Mouse (Mus musculus) hindbrain, embryonic 11.5 days (tissue): Measurements from ENCODE around the gene Shh. TPM values are rescaled to one million over a fixed set of nuclear protein-coding genes. Genes with fewer than 3 reads are reported as not detected.
A peak's percentile ranks its signal among the peaks of the same experiment; 100 is the strongest.

Source experiments
- ATAC-seq: fragments of 200-750 bp; cut with Nextera tagmentation; 2 replicates; pipeline ENCODE4 v1.8.0; 2017; ENCODE audit warnings: mild to moderate bottlenecking, moderate TSS enrichment, moderate library complexity; ENCODE audit not compliant: low FRiP score
- DNase-seq: peaks from one replicate; pipeline ENCODE4 v3.0.0-alpha.2; 2015; ENCODE audit warnings: low spot score
- H3K27ac ChIP-seq: fragments of 300-500 bp; sonication (generic); 2 replicates; pipeline ENCODE4 v1.5.1; 2014; ENCODE audit warnings: mild to moderate bottlenecking, low read depth, low read length
- H3K27me3 ChIP-seq: fragments of 300-500 bp; sonication (generic); 2 replicates; pipeline ENCODE4 v1.6.1; 2014; ENCODE audit warnings: mild to moderate bottlenecking, low read length, moderate library complexity, mixed read lengths; ENCODE audit not compliant: control insufficient read depth, insufficient read depth
- H3K36me3 ChIP-seq: fragments of 300-500 bp; sonication (generic); 2 replicates; pipeline ENCODE4 v1.6.1; 2014; ENCODE audit warnings: mild to moderate bottlenecking, low read length, moderate library complexity, mixed read lengths; ENCODE audit not compliant: control insufficient read depth, insufficient read depth
- H3K4me1 ChIP-seq: fragments of 300-500 bp; sonication (generic); replicated peaks from 2 replicates; pipeline ENCODE4 v1.6.1; 2014; ENCODE audit warnings: low read length, mixed read lengths; ENCODE audit not compliant: control insufficient read depth, insufficient read depth
- H3K4me2 ChIP-seq: fragments of 300-500 bp; sonication (generic); replicated peaks from 2 replicates; pipeline ENCODE4 v1.6.1; 2014; ENCODE audit warnings: mild to moderate bottlenecking, low read depth, low read length
- H3K4me3 ChIP-seq: fragments of 300-500 bp; sonication (generic); 2 replicates; pipeline ENCODE4 v1.5.1; 2014; ENCODE audit warnings: low read depth, low read length
- H3K9ac ChIP-seq: fragments of 300-500 bp; sonication (generic); 2 replicates; pipeline ENCODE4 v1.6.1; 2014; ENCODE audit warnings: low read depth, low read length
- H3K9me3 ChIP-seq: fragments of 300-500 bp; sonication (generic); 2 replicates; pipeline ENCODE4 v1.6.1; 2016; ENCODE audit warnings: low read length; ENCODE audit not compliant: control insufficient read depth
- WGBS: fragments of 180-500 bp; shearing (Covaris S2); extraction: QIAGEN DNeasy Blood & Tissue Kit; methylation state at CpG from one replicate; pipeline ENCODE4 v1.1.7; 2014; 5-methylcytosine and 5-hydroxymethylcytosine counted together
- polyA plus RNA-seq: library from polyadenylated mRNA; unstranded; fragments of >200 nt; fragmentation: Nextera tagmentation; extraction: Ambion mirVana; gene quantifications from 2 replicates; pipeline ENCODE4 v1.2.1, GENCODE M21; 2014

Shh gene
- polyA plus RNA-seq, 1 experiment from 2014 or later, result 2.7 TPM

GRCm38 (mm10) chr5:28461376-28461775 is 5.7 kb downstream of the Shh start:
- WGBS, result 5% methylated on average over 11 of the region's 11 CpGs
- H3K27ac ChIP-seq, result no peak overlapping the region
- DNase-seq, result no peak
- H3K9me3 ChIP-seq, result no peaks in the 10 kb centered on the region
- H3K4me1 ChIP-seq, result peaks cover 28% of the 10 kb centered on the region
- peaks cover 96% of the 10 kb centered on the region for H3K27me3 ChIP-seq
- H3K4me2 ChIP-seq, result 0 out of 2 replicates have a peak overlapping the region, but pooled peaks have one; percentile 5
- H3K36me3 ChIP-seq, result no peaks in the 10 kb centered on the region
- no peak for ATAC-seq
- H3K4me3 ChIP-seq, result no peak overlapping the region
- no peak overlapping the region for H3K9ac ChIP-seq

GRCm38 (mm10) chr5:28460556-28461350 is 6.3 kb downstream of the Shh start:
- Histone ChIP-seq H3K9me3 (no peaks in the 10 kb centered on the region), H3K4me3 (no peak overlapping the region), H3K36me3 (no peaks in the 10 kb centered on the region), H3K9ac (no peak overlapping the region), H3K4me2 (peak overlapping the region; percentile 29), H3K27me3 (peaks cover 96% of the 10 kb centered on the region), H3K27ac (peak overlapping the region; percentile 62; the same call in 1 of the 2 replicates), H3K4me1 (peaks cover 28% of the 10 kb centered on the region)
- DNase-seq (peak; percentile 46), ATAC-seq (no peak)
- WGBS, result 0% methylated on average over 17 of the region's 17 CpGs

GRCm38 (mm10) chr5:28459456-28460225 is 7.4 kb downstream of the Shh start:
- peak; percentile 58 for ATAC-seq
- peak; percentile 79 for DNase-seq
- no peaks in the 10 kb centered on the region for H3K9me3 ChIP-seq
- H3K27me3 ChIP-seq, result peaks cover 89% of the 10 kb centered on the region
- H3K4me1 ChIP-seq, result peaks cover 28% of the 10 kb centered on the region
- H3K27ac ChIP-seq, result peak overlapping the region; percentile 62
- peak overlapping the region; percentile 15; the same call in 1 of the 2 replicates for H3K9ac ChIP-seq
- 0 out of 2 replicates have a peak overlapping the region, but pooled peaks have one; percentile 32 for H3K4me3 ChIP-seq
- under 1% methylated on average over 41 of the region's 41 CpGs for WGBS
- H3K4me2 ChIP-seq, result peak overlapping the region; percentile 29
- H3K36me3 ChIP-seq, result no peaks in the 10 kb centered on the region

GRCm38 (mm10) chr5:28458821-28459240 is 8.2 kb downstream of the Shh start:
- H3K4me1 ChIP-seq, result peaks cover 25% of the 10 kb centered on the region
- ATAC-seq (peak; percentile 28; the same call in 1 of the 2 replicates), DNase-seq (peak; percentile 58)
- under 1% methylated on average over 25 of the region's 27 CpGs for WGBS
- H3K4me2 ChIP-seq, result peak overlapping the region; percentile 60
- no peaks in the 10 kb centered on the region for H3K36me3 ChIP-seq
- H3K9me3 ChIP-seq, result no peaks in the 10 kb centered on the region
- H3K27ac ChIP-seq, result no peak overlapping the region
- H3K27me3 ChIP-seq, result peaks cover 84% of the 10 kb centered on the region
- peak overlapping the region; percentile 32; the same call in 1 of the 2 replicates for H3K4me3 ChIP-seq
- H3K9ac ChIP-seq, result no peak overlapping the region

- H3K27me3 ChIP-seq, result peaks cover 76% of the 10 kb centered on the region
- WGBS, result under 1% methylated on average over 86 of the region's 95 CpGs
- H3K27ac ChIP-seq, result no peak overlapping the region
- H3K4me3 ChIP-seq, result peak overlapping the region; percentile 32
- ATAC-seq (no peak; the same call in 1 of the 2 replicates), DNase-seq (peak; percentile 64)
- H3K9me3 ChIP-seq, result no peaks in the 10 kb centered on the region
- H3K4me2 ChIP-seq, result peak overlapping the region; percentile 60
- 0 out of 2 replicates have a peak overlapping the region, but pooled peaks have one; percentile 19 for H3K9ac ChIP-seq
- H3K4me1 ChIP-seq, result peaks cover 24% of the 10 kb centered on the region
- no peaks in the 10 kb centered on the region for H3K36me3 ChIP-seq
Observed at GRCm38 (mm10) chr5:28457921-28458641, 9.0 kb downstream of the Shh start.

GRCm38 (mm10) chr5:28456366-28456765 is 10.7 kb downstream of the Shh start:
- no peak overlapping the region for H3K27ac ChIP-seq
- DNase-seq (no peak), ATAC-seq (no peak)

GRCm38 (mm10) chr5:28455721-28456120 is 11.3 kb downstream of the Shh start:
- peaks cover 20% of the 10 kb centered on the region for H3K4me1 ChIP-seq
- H3K9ac ChIP-seq, result no peak overlapping the region
- ATAC-seq, result no peak
- H3K9me3 ChIP-seq, result no peaks in the 10 kb centered on the region
- H3K4me3 ChIP-seq, result no peak overlapping the region
- WGBS, result 89% methylated on average over 5 of the region's 5 CpGs
- no peak overlapping the region for H3K4me2 ChIP-seq
- no peak for DNase-seq
- H3K27me3 ChIP-seq, result peaks cover 53% of the 10 kb centered on the region
- H3K27ac ChIP-seq, result no peak overlapping the region
- H3K36me3 ChIP-seq, result no peaks in the 10 kb centered on the region

More at GRCm38 (mm10) chr5:28456366-28456765, 10.7 kb downstream of the Shh start:
- H3K36me3 ChIP-seq, result no peaks in the 10 kb centered on the region
- no peaks in the 10 kb centered on the region for H3K9me3 ChIP-seq
- H3K4me3 ChIP-seq, result no peak overlapping the region
- peaks cover 59% of the 10 kb centered on the region for H3K27me3 ChIP-seq
- no peak overlapping the region for H3K9ac ChIP-seq
- peaks cover 21% of the 10 kb centered on the region for H3K4me1 ChIP-seq
- 55% methylated on average over 1 of the region's 1 CpGs for WGBS
- no peak overlapping the region for H3K4me2 ChIP-seq

GRCm38 (mm10) chr5:28454546-28454945 is 12.5 kb downstream of the Shh start:
- no peak for DNase-seq
- Histone ChIP-seq H3K4me2 (no peak overlapping the region), H3K27me3 (peaks cover 41% of the 10 kb centered on the region), H3K4me1 (peaks cover 8% of the 10 kb centered on the region), H3K9me3 (no peaks in the 10 kb centered on the region), H3K27ac (no peak overlapping the region), H3K9ac (no peak overlapping the region), H3K4me3 (no peak overlapping the region), H3K36me3 (no peaks in the 10 kb centered on the region)
- 92% methylated on average over 6 of the region's 6 CpGs for WGBS
- ATAC-seq, result no peak
